Comparison of ENCODE assay signal across 8 mouse cellular contexts in genomic region chr8:105298351-105299252, GRCm38 (mm10). TPM values are rescaled to one million over a fixed set of nuclear protein-coding genes. Genes with fewer than 3 reads are reported as not detected.
A peak's percentile ranks its signal among the peaks of the same experiment; 100 is the strongest.
DNase-seq lines count a peak whose midpoint lies in the region; ATAC-seq and TF ChIP-seq lines count a peak whose summit lies in the region.

No protein-coding gene starts in this region.

- peaks cover 2% of the 10 kb centered on the region; the same call in 1 of the 2 replicates for H3K36me3 ChIP-seq in testis, adult 2 months (ENCODE audit: control insufficient read depth, insufficient read depth, low read length)
- H3K36me3 ChIP-seq in liver, adult 2 months (ENCODE audit: control insufficient read depth, insufficient read depth, low read length), result peaks cover 14% of the 10 kb centered on the region

- no peak for TF ChIP-seq POLR2A in testis, adult 2 months (IDR thresholded peaks at IDR 0.05; ENCODE audit: control insufficient read depth, low read depth, low read length)
- no peak for TF ChIP-seq POLR2A in liver, adult 2 months (IDR thresholded peaks at IDR 0.05; ENCODE audit: extremely low read depth, insufficient read depth, low read length)

- peak overlapping the region; percentile 94 for H3K4me3 ChIP-seq in testis, adult 2 months (ENCODE audit: control insufficient read depth, low read depth, low read length)
- peak overlapping the region; percentile 95 for H3K4me3 ChIP-seq in liver, adult 2 months (ENCODE audit: insufficient read depth, low read depth, low read length)

- peak; percentile 54 for DNase-seq in cerebellum, adult 11-12 months
- no peak for DNase-seq in testis, postnatal 14 days (ENCODE audit: low spot score)
- no peak for DNase-seq in liver, adult 2 months (ENCODE audit: extremely low read depth, low read depth, low spot score)
- peak; percentile 72 for DNase-seq in thymus, postnatal 0 days (ENCODE audit: low spot score)
- no peak for DNase-seq in right cerebral cortex, adult 18-20 months
- no peak for DNase-seq in right cerebral cortex, postnatal 4 days

- H3K27me3 ChIP-seq in testis, adult 2 months (ENCODE audit: control insufficient read depth, insufficient read depth, low read length), result no peaks in the 10 kb centered on the region
- no peaks in the 10 kb centered on the region for H3K27me3 ChIP-seq in liver, adult 2 months (ENCODE audit: control insufficient read depth, insufficient read depth, low read length)

- H3K4me1 ChIP-seq in testis, adult 2 months (ENCODE audit: control insufficient read depth, insufficient read depth, low read length), result peaks cover 10% of the 10 kb centered on the region
- peaks cover 10% of the 10 kb centered on the region for H3K4me1 ChIP-seq in liver, adult 2 months (ENCODE audit: control insufficient read depth, insufficient read depth, low read length)

- no peak for TF ChIP-seq CTCF in testis, adult 2 months (IDR thresholded peaks at IDR 0.05; ENCODE audit: control insufficient read depth, insufficient read depth, insufficient replicate concordance, low read depth, low read length)
- no peak for TF ChIP-seq CTCF in liver, adult 2 months (IDR thresholded peaks at IDR 0.05; ENCODE audit: low read depth, low read length)

- H3K79me2 ChIP-seq in liver, adult 2 months (ENCODE audit: control insufficient read depth, insufficient read depth, low read length), result peaks cover 11% of the 10 kb centered on the region

- peak overlapping the region; percentile 91 for H3K9ac ChIP-seq in liver, adult 2 months (ENCODE audit: low read depth, low read length)

- H3K27ac ChIP-seq in testis, adult 2 months (ENCODE audit: control insufficient read depth, insufficient read depth, low read depth, low read length), result 0 out of 2 replicates have a peak overlapping the region, but pooled peaks have one; percentile 75
- no peak overlapping the region for H3K27ac ChIP-seq in liver, adult 2 months (replicated peaks; ENCODE audit: insufficient read depth, low read depth, low read length)

- WGBS in liver, adult 2 months, result 40% methylated on average over 18 of the region's 18 CpGs

- ATAC-seq in cerebellum, adult (ENCODE audit: insufficient number of reproducible peaks, low FRiP score, low TSS enrichment), result no peak

RNA-seq across cellular contexts. Expression of gene E2f4, which starts 1.1 kb away (rescaled TPM):
- 64.1 and 67.7 TPM in 2 replicates for polyA plus RNA-seq in testis, adult 2 months (2012; rRNA removed)
- 4.4 and 7.2 TPM in 2 replicates for total RNA-seq in liver, adult 2 months (2014; rRNA removed)
- 41.7 and 59.0 TPM in 2 replicates for polyA plus RNA-seq in liver, adult 2 months (2012; rRNA removed)
- 81.7 and 103 TPM in 2 replicates for polyA plus RNA-seq in thymus, postnatal 0 days (2015; fragmentation: Nextera tagmentation; extraction: Ambion mirVana)

RNA-seq across cellular contexts. Expression of gene Exoc3l, which starts 2.7 kb away (rescaled TPM):
- polyA plus RNA-seq in testis, adult 2 months (2012; rRNA removed), result 28.2 and 28.5 TPM in 2 replicates
- total RNA-seq in liver, adult 2 months (2014; rRNA removed), result 3.6 TPM in 2 replicates
- 4.6 and 9.3 TPM in 2 replicates for polyA plus RNA-seq in liver, adult 2 months (2012; rRNA removed)
- polyA plus RNA-seq in thymus, postnatal 0 days (2015; fragmentation: Nextera tagmentation; extraction: Ambion mirVana), result 4.0 and 5.1 TPM in 2 replicates

RNA-seq across cellular contexts. Expression of gene Elmo3, which starts 6.8 kb away (rescaled TPM):
- 3.5 and 5.0 TPM in 2 replicates for polyA plus RNA-seq in testis, adult 2 months (2012; rRNA removed)
- total RNA-seq in liver, adult 2 months (2014; rRNA removed), result 16.8 and 19.5 TPM in 2 replicates
- 32.4 and 33.4 TPM in 2 replicates for polyA plus RNA-seq in liver, adult 2 months (2012; rRNA removed)
- polyA plus RNA-seq in thymus, postnatal 0 days (2015; fragmentation: Nextera tagmentation; extraction: Ambion mirVana), result 9.3 and 9.4 TPM in 2 replicates

RNA-seq across cellular contexts. Expression of gene 4931428F04Rik, which starts 8.9 kb away (rescaled TPM):
- polyA plus RNA-seq in testis, adult 2 months (2012; rRNA removed), result 78.2 and 90.9 TPM in 2 replicates
- 0.46 and 1.0 TPM in 2 replicates for total RNA-seq in liver, adult 2 months (2014; rRNA removed)
- polyA plus RNA-seq in liver, adult 2 months (2012; rRNA removed), result 0.92 and 1.7 TPM in 2 replicates
- 3.2 and 4.2 TPM in 2 replicates for polyA plus RNA-seq in thymus, postnatal 0 days (2015; fragmentation: Nextera tagmentation; extraction: Ambion mirVana)

RNA-seq across cellular contexts. Expression of gene Nol3, which starts 22.7 kb away (rescaled TPM):
- polyA plus RNA-seq in testis, adult 2 months (2012; rRNA removed), result 0.09 and 0.11 TPM in 2 replicates
- 0.27 and 0.37 TPM in 2 replicates for total RNA-seq in liver, adult 2 months (2014; rRNA removed)
- polyA plus RNA-seq in liver, adult 2 months (2012; rRNA removed), result 0.40 and 0.43 TPM in 2 replicates
- polyA plus RNA-seq in thymus, postnatal 0 days (2015; fragmentation: Nextera tagmentation; extraction: Ambion mirVana), result 0.42 and 0.47 TPM in 2 replicates

Comparison
In these comparisons a context has a peak if more than half of its experiments do, and no peak if none do; other contexts are left out.
1. DNase-seq: peak in cerebellum, adult 11-12 months (single experiment) and thymus, postnatal 0 days (single experiment); none in testis, postnatal 14 days (single experiment), liver, adult 2 months (single experiment), right cerebral cortex, adult 18-20 months (single experiment) and right cerebral cortex, postnatal 4 days (single experiment).